Comparison of ENCODE assay signal across 13 mouse cellular contexts in genomic region chr13:45511706-45512435, GRCm38 (mm10). TPM values are rescaled to one million over a fixed set of nuclear protein-coding genes. Genes with fewer than 3 reads are reported as not detected.
DNase-seq lines count a peak whose midpoint lies in the region; ATAC-seq lines count a peak whose summit lies in the region.
"Had no signal": no experiment of that assay in that cellular context is flagged by ENCODE, and none has a peak within 500 bp of the region (broad histone marks: within the 10 kb centered on the region; RNA-seq: fewer than 3 reads in every experiment).

No protein-coding gene starts in this region.

- H3K4me3 ChIP-seq in heart, embryonic 13.5 days = no peak overlapping the region
- peak overlapping the region; percentile 81 for H3K4me3 ChIP-seq in megakaryocyte, embryonic 14.5 days (replicated peaks)
- no peak overlapping the region for H3K4me3 ChIP-seq in stomach, embryonic 16.5 days (replicated peaks; ENCODE audit: low read length)
- H3K4me3 ChIP-seq: neural tube, embryonic 13.5 days had no signal

- H3K36me3 ChIP-seq in heart, embryonic 13.5 days = peaks cover 13% of the 10 kb centered on the region
- H3K36me3 ChIP-seq in megakaryocyte, embryonic 14.5 days (replicated peaks; ENCODE audit: low read length) = peaks cover 56% of the 10 kb centered on the region
- no peaks in the 10 kb centered on the region for H3K36me3 ChIP-seq in stomach, embryonic 16.5 days (ENCODE audit: control insufficient read depth, insufficient read depth, low read length)
- H3K36me3 ChIP-seq: neural tube, embryonic 13.5 days had no signal

- peak overlapping the region; percentile 68 for H3K27ac ChIP-seq in heart, embryonic 13.5 days (replicated peaks)
- peak overlapping the region; percentile 18; the same call in 1 of the 2 replicates for H3K27ac ChIP-seq in stomach, embryonic 16.5 days (ENCODE audit: low read length)
- H3K27ac ChIP-seq: neural tube, embryonic 13.5 days had no signal

- H3K4me2 ChIP-seq in heart, embryonic 13.5 days = peak overlapping the region; percentile 91
- no peak overlapping the region for H3K4me2 ChIP-seq in stomach, embryonic 16.5 days (ENCODE audit: low read depth, low read length)
- H3K4me2 ChIP-seq: neural tube, embryonic 13.5 days had no signal

- peak overlapping the region; percentile 57 for H3K9ac ChIP-seq in heart, embryonic 13.5 days
- H3K9ac ChIP-seq in stomach, embryonic 16.5 days (ENCODE audit: low read length) = no peak overlapping the region
- H3K9ac ChIP-seq: neural tube, embryonic 13.5 days had no signal

- no peak for DNase-seq in heart, adult 9 months (ENCODE audit: low spot score in 2 of 2)
- peak; percentile 36 to 50 for DNase-seq in kidney, postnatal 36 days
- no peak for DNase-seq in testis, postnatal 14 days (ENCODE audit: low spot score)
- DNase-seq in embryo, embryonic 9.5 days (ENCODE audit: extremely low spot score) = no peak
- DNase-seq: cerebellum, adult 11 months; gastrocnemius, postnatal 14 days; right cerebral cortex, postnatal 25 days; thymus, postnatal 36 days had no signal

- no peaks in the 10 kb centered on the region for H3K27me3 ChIP-seq in heart, embryonic 13.5 days (replicated peaks)
- H3K27me3 ChIP-seq in megakaryocyte, embryonic 14.5 days (replicated peaks) = no peaks in the 10 kb centered on the region
- H3K27me3 ChIP-seq in stomach, embryonic 16.5 days (ENCODE audit: control insufficient read depth, insufficient read depth, low read length) = no peaks in the 10 kb centered on the region
- H3K27me3 ChIP-seq: neural tube, embryonic 13.5 days had no signal

- no peak for ATAC-seq in heart, embryonic 13.5 days (ENCODE audit: extremely low read depth, insufficient number of reproducible peaks, low FRiP score, low TSS enrichment)
- no peak for ATAC-seq in megakaryocyte, adult 5-6 weeks (ENCODE audit: poor library complexity, severe bottlenecking)
- no peak for ATAC-seq in stomach, embryonic 16.5 days (ENCODE audit: insufficient read depth, low FRiP score)

- H3K9me3 ChIP-seq in heart, embryonic 13.5 days = no peaks in the 10 kb centered on the region
- H3K9me3 ChIP-seq in megakaryocyte, embryonic 14.5 days = no peaks in the 10 kb centered on the region
- H3K9me3 ChIP-seq in stomach, embryonic 16.5 days (replicated peaks; ENCODE audit: control insufficient read depth, low read length) = no peaks in the 10 kb centered on the region
- H3K9me3 ChIP-seq: neural tube, embryonic 13.5 days had no signal

- peaks cover 86% of the 10 kb centered on the region for H3K4me1 ChIP-seq in heart, embryonic 13.5 days
- H3K4me1 ChIP-seq in megakaryocyte, embryonic 14.5 days = peaks cover 93% of the 10 kb centered on the region
- H3K4me1 ChIP-seq in stomach, embryonic 16.5 days (ENCODE audit: control insufficient read depth, insufficient read depth, low read length) = peaks cover 47% of the 10 kb centered on the region

- 56% methylated on average over 6 of the region's 6 CpGs for WGBS in heart, embryonic 13.5 days
- WGBS in stomach, embryonic 16.5 days = 62% methylated on average over 6 of the region's 6 CpGs

RNA-seq across cellular contexts. Expression of gene Gmpr, which starts 4.6 kb away (rescaled TPM):
- 179 and 199 TPM in 2 replicates for polyA plus RNA-seq in heart, embryonic 13.5 days (2015; fragmentation: Nextera tagmentation; extraction: Ambion mirVana)
- 140 and 296 TPM in 2 replicates for polyA plus RNA-seq in megakaryocyte, embryonic 14.5 days (2012; ENCODE audit: insufficient read depth, low replicate concordance)
- 1.7 and 2.0 TPM in 2 replicates for total RNA-seq in megakaryocyte, adult 5-6 weeks (2015)
- 1.0 and 1.1 TPM in 2 replicates for total RNA-seq in megakaryocyte, adult 5-6 weeks (2017)
- 39.8 and 50.5 TPM in 2 replicates for polyA plus RNA-seq in stomach, embryonic 16.5 days (2015; fragmentation: Nextera tagmentation; extraction: Ambion mirVana)

Comparison
In these comparisons a context has a peak if more than half of its experiments do, and no peak if none do; other contexts are left out.
1. DNase-seq: peak in kidney, postnatal 36 days (2 of 2); none in heart, adult 9 months (0 of 2), testis, postnatal 14 days (single experiment) and embryo, embryonic 9.5 days (single experiment).